Mouse (Mus musculus): ENCODE data around the gene Cep290. TPM values are rescaled to one million over a fixed set of nuclear protein-coding genes. Genes with fewer than 3 reads are reported as not detected.
"Not testable (repeated sequence)": the region's sequence is repeated elsewhere in the genome, so short reads cannot be mapped to it uniquely, and the experiment has no call there.

The Cep290 gene
- total and polyA plus RNA-seq, 3 experiments = 3.8 to 5.2 TPM; not detected in 1

- Histone ChIP-seq H3K36me3 (ENCODE audit: control insufficient read depth in 1 of 2, insufficient read depth in 2 of 2, low read length in 2 of 2) (no peaks in the 10 kb centered on the region; a peak in 1 of 4 replicates), H3K79me2 (ENCODE audit: control insufficient read depth, insufficient read depth, low read length, poor library complexity) (no peaks in the 10 kb centered on the region), H3K4me1 (ENCODE audit: control insufficient read depth in 1 of 2, insufficient read depth in 2 of 2, low read length in 2 of 2) (no peaks in the 10 kb centered on the region; a peak in 1 of 4 replicates), H3K27me3 (ENCODE audit: control insufficient read depth in 1 of 2, insufficient read depth in 2 of 2, low read length in 2 of 2) (no peaks in the 10 kb centered on the region), H3K9ac (ENCODE audit: control insufficient read depth, low read depth, low read length, poor library complexity, severe bottlenecking) (no peak overlapping the region), H3K27ac (ENCODE audit: control insufficient read depth, low read depth, low read length) (no peak overlapping the region), H3K9me3 (replicated peaks; ENCODE audit: insufficient read depth, low read length) (no peaks in the 10 kb centered on the region), H3K4me3 (ENCODE audit: control insufficient read depth in 1 of 2, insufficient read depth in 1 of 2, low read depth in 2 of 2, low read length in 2 of 2) (no peak overlapping the region)
- no peak for DNase-seq (ENCODE audit: low read depth, low spot score)
- TF ChIP-seq EP300 (IDR thresholded peaks at IDR 0.05; ENCODE audit: low read depth in 1 of 2, low read length in 2 of 2) = no peak
- peak; percentile 27; the same call in 1 of the 2 replicates for TF ChIP-seq GATA1 (IDR thresholded peaks at IDR 0.05; ENCODE audit: low read depth, low read length)
Observed at GRCm38 (mm10) chr10:100556566-100557175, 69.3 kb downstream of the Cep290 start.

GRCm38 (mm10) chr10:100560194-100560883 is 73.0 kb downstream of the Cep290 start:
- not testable (repeated sequence) for H3K79me2 ChIP-seq (ENCODE audit: control insufficient read depth, insufficient read depth, low read length, poor library complexity); H3K9ac ChIP-seq (ENCODE audit: control insufficient read depth, low read depth, low read length, poor library complexity, severe bottlenecking); H3K4me3 ChIP-seq (ENCODE audit: control insufficient read depth in 1 of 2, insufficient read depth in 1 of 2, low read depth in 2 of 2, low read length in 2 of 2); H3K27ac ChIP-seq (ENCODE audit: control insufficient read depth, low read depth, low read length); H3K27me3 ChIP-seq (ENCODE audit: control insufficient read depth in 1 of 2, insufficient read depth in 2 of 2, low read length in 2 of 2); H3K36me3 ChIP-seq (ENCODE audit: control insufficient read depth in 1 of 2, insufficient read depth in 2 of 2, low read length in 2 of 2); H3K4me1 ChIP-seq (ENCODE audit: control insufficient read depth in 1 of 2, insufficient read depth in 2 of 2, low read length in 2 of 2); DNase-seq (ENCODE audit: low read depth, low spot score); H3K9me3 ChIP-seq (replicated peaks; ENCODE audit: insufficient read depth, low read length)

GRCm38 (mm10) chr10:100564112-100564511 is 76.8 kb downstream of the Cep290 start:
- no peaks in the 10 kb centered on the region for H3K36me3 ChIP-seq (ENCODE audit: control insufficient read depth in 1 of 2, insufficient read depth in 2 of 2, low read length in 2 of 2)

DNA sequence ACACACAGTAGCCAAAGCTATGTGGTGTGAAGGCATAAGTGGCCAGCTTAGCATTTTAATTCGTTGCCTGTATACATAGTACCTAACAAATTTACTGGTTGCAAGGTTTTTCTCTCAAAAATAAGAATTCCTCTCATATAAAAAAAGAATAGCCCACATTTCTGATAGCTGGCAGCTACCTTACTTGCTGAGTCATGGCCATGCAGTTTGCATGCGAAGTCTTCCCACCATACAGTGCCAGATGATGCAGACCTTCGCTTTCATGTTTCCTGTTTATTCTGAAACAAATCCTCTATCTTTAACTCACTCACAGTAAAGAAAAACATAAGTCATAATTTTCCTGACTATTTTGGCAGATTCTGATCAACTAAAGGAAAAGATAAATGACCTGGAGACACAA is 84.3 kb downstream of the Cep290 start:
- Histone ChIP-seq H3K27ac (ENCODE audit: control insufficient read depth, low read depth, low read length) (no peak overlapping the region), H3K79me2 (ENCODE audit: control insufficient read depth, insufficient read depth, low read length, poor library complexity) (no peaks in the 10 kb centered on the region), H3K27me3 (ENCODE audit: control insufficient read depth in 1 of 2, insufficient read depth in 2 of 2, low read length in 2 of 2) (no peaks in the 10 kb centered on the region), H3K4me1 (ENCODE audit: control insufficient read depth in 1 of 2, insufficient read depth in 2 of 2, low read length in 2 of 2) (peaks cover 10 to 13% of the 10 kb centered on the region in 2 experiments), H3K36me3 (ENCODE audit: control insufficient read depth in 1 of 2, insufficient read depth in 2 of 2, low read length in 2 of 2) (peaks cover 6 to 23% of the 10 kb centered on the region in 2 experiments; a peak in 3 of 4 replicates), H3K9me3 (replicated peaks; ENCODE audit: insufficient read depth, low read length) (no peaks in the 10 kb centered on the region), H3K4me3 (ENCODE audit: control insufficient read depth in 1 of 2, insufficient read depth in 1 of 2, low read depth in 2 of 2, low read length in 2 of 2) (no peak overlapping the region), H3K9ac (ENCODE audit: control insufficient read depth, low read depth, low read length, poor library complexity, severe bottlenecking) (no peak overlapping the region)
- peak; percentile 51 for DNase-seq (ENCODE audit: low read depth, low spot score)
- TF ChIP-seq TBP (IDR thresholded peaks at IDR 0.05; ENCODE audit: low read depth, low read length) = no peak
- no peak for TF ChIP-seq POLR2AphosphoS5 (IDR thresholded peaks at IDR 0.05; ENCODE audit: borderline replicate concordance, low read depth, low read length)
- no peak for TF ChIP-seq JUND (IDR thresholded peaks at IDR 0.05; ENCODE audit: low read depth, low read length)
- TF ChIP-seq CHD2 (IDR thresholded peaks at IDR 0.05; ENCODE audit: low read length) = no peak
- no peak for TF ChIP-seq USF2 (IDR thresholded peaks at IDR 0.05; ENCODE audit: borderline replicate concordance in 1 of 2, insufficient read depth in 1 of 2, low read depth in 1 of 2, low read length in 2 of 2)
- no peak for TF ChIP-seq ZC3H11A (IDR thresholded peaks at IDR 0.05; ENCODE audit: low read depth, low read length)
- no peak for TF ChIP-seq GATA1 (IDR thresholded peaks at IDR 0.05; ENCODE audit: low read depth, low read length)
- TF ChIP-seq MAFK (IDR thresholded peaks at IDR 0.05; ENCODE audit: borderline replicate concordance, low read depth, low read length) = no peak
- peak; percentile 49 for TF ChIP-seq ETS1 (IDR thresholded peaks at IDR 0.05; ENCODE audit: low read depth, low read length)
- TF ChIP-seq EP300 (IDR thresholded peaks at IDR 0.05; ENCODE audit: low read depth in 1 of 2, low read length in 2 of 2) = no peak
- TF ChIP-seq KAT2A (conservative IDR thresholded peaks at IDR 0.05; ENCODE audit: low read depth, low read length) = no peak
- peak; percentile 66 for TF ChIP-seq MAX (IDR thresholded peaks at IDR 0.05; ENCODE audit: low read length)
- no peak for TF ChIP-seq NELFE (IDR thresholded peaks at IDR 0.05; ENCODE audit: low read depth, low read length)
- TF ChIP-seq GABPA (IDR thresholded peaks at IDR 0.05; ENCODE audit: low read depth, low read length) = peak; percentile 86; the same call in 1 of the 2 replicates
- TF ChIP-seq POLR2AphosphoS2 (IDR thresholded peaks at IDR 0.05; ENCODE audit: low read length) = no peak

More at GRCm38 (mm10) chr10:100564112-100564511, 76.8 kb downstream of the Cep290 start:
- TF ChIP-seq MXI1 (IDR thresholded peaks at IDR 0.05; ENCODE audit: low read depth, low read length) = no peak
- no peak for TF ChIP-seq ZC3H11A (IDR thresholded peaks at IDR 0.05; ENCODE audit: low read depth, low read length)
- no peak for TF ChIP-seq KAT2A (conservative IDR thresholded peaks at IDR 0.05; ENCODE audit: low read depth, low read length)
- no peak for TF ChIP-seq MAX (IDR thresholded peaks at IDR 0.05; ENCODE audit: low read length)
- no peak for TF ChIP-seq MEF2A (IDR thresholded peaks at IDR 0.05; ENCODE audit: extremely low read depth, insufficient replicate concordance, low read depth, low read length, poor library complexity, severe bottlenecking)
- no peak for TF ChIP-seq TBP (IDR thresholded peaks at IDR 0.05; ENCODE audit: low read depth, low read length)
- TF ChIP-seq JUND (IDR thresholded peaks at IDR 0.05; ENCODE audit: low read depth, low read length) = no peak
- no peak for TF ChIP-seq SMC3 (IDR thresholded peaks at IDR 0.05; ENCODE audit: low read depth, low read length)
- no peaks in the 10 kb centered on the region for H3K4me1 ChIP-seq (ENCODE audit: control insufficient read depth in 1 of 2, insufficient read depth in 2 of 2, low read length in 2 of 2)
- H3K27me3 ChIP-seq (ENCODE audit: control insufficient read depth in 1 of 2, insufficient read depth in 2 of 2, low read length in 2 of 2) = no peaks in the 10 kb centered on the region
- DNase-seq (ENCODE audit: low read depth, low spot score) = no peak
- H3K9ac ChIP-seq (ENCODE audit: control insufficient read depth, low read depth, low read length, poor library complexity, severe bottlenecking) = no peak overlapping the region
- H3K9me3 ChIP-seq (replicated peaks; ENCODE audit: insufficient read depth, low read length) = no peaks in the 10 kb centered on the region
- H3K4me3 ChIP-seq (ENCODE audit: control insufficient read depth in 1 of 2, insufficient read depth in 1 of 2, low read depth in 2 of 2, low read length in 2 of 2) = no peak overlapping the region
- no peak overlapping the region for H3K27ac ChIP-seq (ENCODE audit: control insufficient read depth, low read depth, low read length)
- no peaks in the 10 kb centered on the region for H3K79me2 ChIP-seq (ENCODE audit: control insufficient read depth, insufficient read depth, low read length, poor library complexity)
